Mouse (Mus musculus) limb, embryonic 15.5 days (tissue): Measurements from ENCODE around the gene Lrmda. TPM values are rescaled to one million over a fixed set of nuclear protein-coding genes. Genes with fewer than 3 reads are reported as not detected.

Source experiments
- ATAC-seq: fragments of 200-750 bp; cut with Nextera tagmentation; 2 replicates; pipeline ENCODE4 v1.8.0; 2017; ENCODE audit warnings: low read depth, moderate TSS enrichment; ENCODE audit not compliant: insufficient number of reproducible peaks, low FRiP score, low TSS enrichment
- H3K27ac ChIP-seq: fragments of 300-500 bp; sonication (generic); 2 replicates; pipeline ENCODE4 v1.5.1; 2015; ENCODE audit warnings: moderate library complexity, mild to moderate bottlenecking, inconsistent platforms
- H3K27me3 ChIP-seq: fragments of 300-500 bp; sonication (generic); 2 replicates; pipeline ENCODE4 v1.6.1; 2015; ENCODE audit warnings: inconsistent platforms
- H3K36me3 ChIP-seq: fragments of 300-500 bp; sonication (generic); 2 replicates; pipeline ENCODE4 v1.6.1; 2015; ENCODE audit warnings: inconsistent platforms
- H3K4me1 ChIP-seq: fragments of 300-500 bp; sonication (generic); 2 replicates; pipeline ENCODE4 v1.6.1; 2015; ENCODE audit warnings: inconsistent platforms
- H3K4me2 ChIP-seq: fragments of 300-500 bp; sonication (generic); 2 replicates; pipeline ENCODE4 v1.6.1; 2015; ENCODE audit warnings: mild to moderate bottlenecking, inconsistent platforms
- H3K4me3 ChIP-seq: fragments of 300-500 bp; sonication (generic); 2 replicates; pipeline ENCODE4 v1.5.1; 2015; ENCODE audit warnings: mild to moderate bottlenecking, inconsistent platforms
- H3K9ac ChIP-seq: fragments of 300-500 bp; sonication (generic); 2 replicates; pipeline ENCODE4 v1.6.1; 2015; ENCODE audit warnings: inconsistent platforms
- H3K9me3 ChIP-seq: fragments of 300-500 bp; sonication (generic); 2 replicates; pipeline ENCODE4 v1.6.1; 2016; ENCODE audit warnings: inconsistent platforms
- WGBS: fragments of 180-500 bp; shearing (Covaris S2); methylation state at CpG from one replicate; pipeline ENCODE4 v1.1.7; 2015; 5-methylcytosine and 5-hydroxymethylcytosine counted together
- polyA plus RNA-seq: library from polyadenylated mRNA; unstranded; fragments of >200 nt; fragmentation: Nextera tagmentation; extraction: Ambion mirVana; gene quantifications from 2 replicates; pipeline ENCODE4 v1.2.1, GENCODE M21; 2015

Lrmda gene
- polyA plus RNA-seq, 1 experiment from 2014 or later = 0.17 TPM

GRCm38 (mm10) chr14:22222574-22222973 is 203.1 kb downstream of the Lrmda start:
- no peak overlapping the region for H3K4me3 ChIP-seq
- H3K27ac ChIP-seq = no peak overlapping the region
- H3K4me2 ChIP-seq = no peak overlapping the region
- H3K9ac ChIP-seq = no peak overlapping the region
- no peaks in the 10 kb centered on the region for H3K9me3 ChIP-seq
- no peaks in the 10 kb centered on the region for H3K36me3 ChIP-seq
- WGBS = 84% methylated on average over 3 of the region's 3 CpGs
- ATAC-seq = no peak
- no peaks in the 10 kb centered on the region for H3K4me1 ChIP-seq
- H3K27me3 ChIP-seq = no peaks in the 10 kb centered on the region

DNA sequence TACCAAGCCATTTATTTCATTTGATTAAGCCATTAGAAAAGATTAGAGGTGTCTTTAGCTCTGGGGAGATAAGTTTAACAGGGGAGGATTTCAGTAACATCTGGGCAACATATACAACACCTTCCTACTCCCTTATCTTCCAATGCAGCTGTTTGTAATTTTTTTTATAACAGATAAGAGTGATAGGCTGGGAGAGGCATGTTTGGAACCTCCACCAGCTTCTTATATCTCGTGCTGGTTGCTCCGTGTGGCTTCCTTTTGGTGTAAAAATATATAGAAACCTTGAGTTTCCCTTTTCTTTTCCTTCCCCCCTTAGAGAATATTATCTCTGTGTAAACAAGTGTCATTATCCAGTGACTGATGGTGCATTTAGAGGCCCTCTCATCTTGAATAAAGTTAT is 206.7 kb downstream of the Lrmda start:
- Histone ChIP-seq H3K36me3 (no peaks in the 10 kb centered on the region), H3K27me3 (no peaks in the 10 kb centered on the region), H3K9me3 (no peaks in the 10 kb centered on the region), H3K27ac (no peak overlapping the region), H3K4me3 (no peak overlapping the region), H3K4me2 (no peak overlapping the region), H3K4me1 (no peaks in the 10 kb centered on the region), H3K9ac (no peak overlapping the region)
- WGBS = 73% methylated on average over 2 of the region's 2 CpGs
- ATAC-seq = no peak

- H3K4me2 ChIP-seq = no peak overlapping the region
- H3K27ac ChIP-seq = no peak overlapping the region
- no peaks in the 10 kb centered on the region for H3K9me3 ChIP-seq
- WGBS = 84% methylated on average over 7 of the region's 7 CpGs
- H3K27me3 ChIP-seq = no peaks in the 10 kb centered on the region
- H3K4me3 ChIP-seq = no peak overlapping the region
- no peak for ATAC-seq
- no peaks in the 10 kb centered on the region for H3K36me3 ChIP-seq
- H3K4me1 ChIP-seq = no peaks in the 10 kb centered on the region
- no peak overlapping the region for H3K9ac ChIP-seq
Observed at GRCm38 (mm10) chr14:22228253-22228968, 208.9 kb downstream of the Lrmda start.

GRCm38 (mm10) chr14:22240315-22240714 is 220.8 kb downstream of the Lrmda start:
- Histone ChIP-seq H3K9ac (no peak overlapping the region), H3K4me2 (no peak overlapping the region), H3K27me3 (no peaks in the 10 kb centered on the region), H3K4me3 (no peak overlapping the region), H3K9me3 (no peaks in the 10 kb centered on the region), H3K27ac (no peak overlapping the region), H3K4me1 (no peaks in the 10 kb centered on the region), H3K36me3 (no peaks in the 10 kb centered on the region)
- no peak for ATAC-seq
- 72% methylated on average over 3 of the region's 3 CpGs for WGBS

DNA sequence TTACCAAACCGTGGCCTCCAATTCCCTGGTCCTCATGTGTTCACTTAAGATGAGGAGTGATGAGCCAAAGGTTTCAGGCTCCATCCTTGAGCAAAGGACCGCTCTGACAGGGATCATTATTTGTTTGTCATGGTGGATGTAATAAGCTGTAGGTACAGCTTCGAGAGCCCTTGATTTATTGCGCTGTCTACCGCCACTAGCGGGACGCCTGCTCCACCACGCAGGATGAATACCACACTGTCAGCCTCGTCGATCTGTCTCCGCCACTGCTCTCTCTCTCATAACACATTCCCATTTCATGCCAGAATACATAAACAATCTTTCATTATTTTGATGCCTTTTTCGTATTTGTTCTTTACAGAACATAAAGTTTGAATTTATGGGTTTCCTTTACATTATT is 235.9 kb downstream of the Lrmda start:
- Histone ChIP-seq H3K9me3 (no peaks in the 10 kb centered on the region), H3K4me1 (peaks cover 5% of the 10 kb centered on the region; the same call in 1 of the 2 replicates), H3K4me2 (no peak overlapping the region), H3K9ac (no peak overlapping the region), H3K4me3 (no peak overlapping the region), H3K27ac (no peak overlapping the region), H3K27me3 (no peaks in the 10 kb centered on the region), H3K36me3 (no peaks in the 10 kb centered on the region)
- 57% methylated on average over 12 of the region's 12 CpGs for WGBS
- ATAC-seq = no peak

DNA sequence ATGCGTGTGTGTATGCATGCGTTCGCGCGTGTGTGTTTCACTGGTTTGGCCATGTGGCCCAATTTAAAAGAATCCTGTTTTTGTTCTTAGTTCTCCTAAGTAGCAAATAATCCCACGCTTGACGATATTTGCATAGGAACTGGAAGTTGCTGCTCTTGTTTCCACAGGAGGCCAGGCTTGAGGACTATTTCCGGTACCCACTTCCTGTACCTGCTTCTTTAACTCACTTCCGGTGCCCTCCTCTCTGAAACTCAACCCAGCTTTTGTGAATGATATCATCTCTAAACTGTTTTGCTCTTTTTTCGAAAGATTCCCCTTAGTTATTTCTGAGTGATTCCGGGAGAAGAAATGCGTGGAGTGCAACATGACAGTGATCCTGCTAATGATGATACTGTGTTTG is 236.8 kb downstream of the Lrmda start:
- Histone ChIP-seq H3K27ac (no peak overlapping the region), H3K9ac (no peak overlapping the region), H3K36me3 (no peaks in the 10 kb centered on the region), H3K27me3 (no peaks in the 10 kb centered on the region), H3K4me3 (no peak overlapping the region), H3K4me2 (no peak overlapping the region), H3K9me3 (no peaks in the 10 kb centered on the region), H3K4me1 (peaks cover 5% of the 10 kb centered on the region; the same call in 1 of the 2 replicates)
- no peak for ATAC-seq
- WGBS = 87% methylated on average over 12 of the region's 12 CpGs

DNA sequence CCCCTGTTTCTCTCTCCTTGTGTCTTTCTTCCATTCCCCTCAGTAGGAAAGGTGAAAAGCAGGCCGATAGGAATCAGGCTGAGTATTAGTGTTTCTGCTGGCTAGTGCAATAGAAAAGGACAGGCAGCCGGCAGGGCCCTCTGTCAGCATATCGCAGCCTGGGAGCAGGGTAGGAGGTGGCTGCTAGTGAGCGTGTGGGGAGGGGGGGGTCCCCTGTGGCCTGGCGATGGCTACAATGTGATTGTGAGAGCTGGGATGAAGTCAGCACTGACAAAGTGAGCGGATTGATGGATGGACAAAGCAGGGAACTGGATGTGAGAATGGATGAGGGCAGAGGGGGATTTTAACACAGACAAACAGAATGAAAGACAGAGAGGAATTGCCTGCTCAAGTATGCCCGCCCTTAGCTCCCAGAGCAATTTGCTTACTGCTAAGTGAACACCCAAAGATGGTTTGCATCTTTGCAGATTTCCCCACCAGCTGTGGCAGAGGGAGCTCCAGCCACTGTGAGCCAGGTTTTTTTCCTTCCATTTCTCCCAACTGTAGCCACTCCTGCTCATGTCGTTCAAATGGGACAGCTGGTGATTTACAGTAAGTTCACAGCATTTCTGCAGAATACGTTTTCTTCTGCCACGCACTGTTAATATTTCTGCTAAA is 240.0 kb downstream of the Lrmda start:
- Histone ChIP-seq H3K36me3 (no peaks in the 10 kb centered on the region), H3K4me2 (no peak overlapping the region), H3K9ac (no peak overlapping the region), H3K4me1 (peaks cover 5% of the 10 kb centered on the region; the same call in 1 of the 2 replicates), H3K9me3 (no peaks in the 10 kb centered on the region), H3K4me3 (no peak overlapping the region), H3K27me3 (no peaks in the 10 kb centered on the region), H3K27ac (no peak overlapping the region; the same call in 1 of the 2 replicates)
- ATAC-seq = no peak
- WGBS = 35% methylated on average over 10 of the region's 10 CpGs

GRCm38 (mm10) chr14:22260033-22260419 is 240.5 kb downstream of the Lrmda start:
- Histone ChIP-seq H3K4me2 (no peak overlapping the region), H3K27me3 (no peaks in the 10 kb centered on the region), H3K9ac (no peak overlapping the region), H3K4me1 (peaks cover 5% of the 10 kb centered on the region; the same call in 1 of the 2 replicates), H3K4me3 (no peak overlapping the region), H3K27ac (no peak overlapping the region), H3K9me3 (no peaks in the 10 kb centered on the region), H3K36me3 (no peaks in the 10 kb centered on the region)
- no peak for ATAC-seq
- 50% methylated on average over 5 of the region's 5 CpGs for WGBS

- Histone ChIP-seq H3K4me2 (no peak overlapping the region), H3K36me3 (no peaks in the 10 kb centered on the region), H3K9me3 (no peaks in the 10 kb centered on the region), H3K27ac (no peak overlapping the region), H3K27me3 (no peaks in the 10 kb centered on the region), H3K9ac (no peak overlapping the region), H3K4me3 (no peak overlapping the region), H3K4me1 (no peaks in the 10 kb centered on the region)
- no peak for ATAC-seq
- WGBS = 86% methylated on average over 4 of the region's 4 CpGs
Observed at GRCm38 (mm10) chr14:22265229-22265905, 245.9 kb downstream of the Lrmda start.

GRCm38 (mm10) chr14:22269812-22270211 is 250.3 kb downstream of the Lrmda start:
- Histone ChIP-seq H3K36me3 (no peaks in the 10 kb centered on the region), H3K9ac (no peak overlapping the region), H3K27me3 (0 out of 2 replicates have a peak, but pooled peaks cover 2% of the 10 kb centered on the region), H3K27ac (no peak overlapping the region), H3K4me1 (no peaks in the 10 kb centered on the region), H3K4me2 (no peak overlapping the region), H3K4me3 (no peak overlapping the region), H3K9me3 (no peaks in the 10 kb centered on the region)
- WGBS = 86% methylated on average over 9 of the region's 9 CpGs
- no peak for ATAC-seq

- Histone ChIP-seq H3K4me3 (no peak overlapping the region), H3K27me3 (peaks cover 3% of the 10 kb centered on the region; the same call in 1 of the 2 replicates), H3K27ac (no peak overlapping the region), H3K4me2 (no peak overlapping the region), H3K36me3 (no peaks in the 10 kb centered on the region), H3K9ac (no peak overlapping the region), H3K9me3 (no peaks in the 10 kb centered on the region), H3K4me1 (peaks cover 10% of the 10 kb centered on the region; the same call in 1 of the 2 replicates)
- ATAC-seq = no peak
- whole genome bisulfite sequencing = 89% methylated on average over 5 of the region's 5 CpGs
Observed at GRCm38 (mm10) chr14:22278053-22278452, 258.5 kb downstream of the Lrmda start.

DNA sequence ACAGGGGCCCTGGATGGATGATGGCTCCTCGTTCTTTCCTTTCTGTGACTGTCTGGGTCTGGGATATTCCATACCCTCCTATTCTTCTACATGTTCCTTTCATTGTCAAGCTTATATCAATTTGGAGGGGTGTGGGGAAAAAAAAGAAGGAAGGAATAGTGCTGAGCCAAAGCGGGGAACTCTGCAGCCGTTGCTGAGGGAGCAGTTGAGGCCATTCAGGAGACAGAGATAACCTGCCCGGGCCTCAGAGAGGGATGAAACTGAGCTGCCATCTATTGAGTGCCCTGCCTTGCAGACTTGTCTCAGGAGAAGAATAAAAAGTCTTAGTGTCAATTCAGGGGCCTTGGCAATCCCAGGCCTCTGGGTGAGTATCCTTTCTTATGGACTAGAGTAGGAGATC is 260.1 kb downstream of the Lrmda start:
- H3K4me2 ChIP-seq = no peak overlapping the region
- no peak overlapping the region for H3K4me3 ChIP-seq
- peaks cover 15% of the 10 kb centered on the region; the same call in 1 of the 2 replicates for H3K4me1 ChIP-seq
- H3K36me3 ChIP-seq = no peaks in the 10 kb centered on the region
- 89% methylated on average over 4 of the region's 4 CpGs for WGBS
- no peaks in the 10 kb centered on the region for H3K9me3 ChIP-seq
- H3K27me3 ChIP-seq = peaks cover 3% of the 10 kb centered on the region; the same call in 1 of the 2 replicates
- ATAC-seq = no peak
- H3K27ac ChIP-seq = no peak overlapping the region
- no peak overlapping the region for H3K9ac ChIP-seq
